Mouse (Mus musculus) lung, postnatal 0 days (tissue): ENCODE data around the gene Mcu. TPM values are rescaled to one million over a fixed set of nuclear protein-coding genes. Genes with fewer than 3 reads are reported as not detected.

Experiments used
- ATAC-seq: fragments of 200-750 bp; cut with Nextera tagmentation; 2 replicates; pipeline ENCODE4 v1.8.0; 2017; ENCODE audit warnings: moderate library complexity
- DNase-seq: peaks from one replicate; pipeline ENCODE4 v3.0.0-alpha.2; 2016; ENCODE audit warnings: low spot score
- H3K27ac ChIP-seq: fragments of 300-500 bp; sonication (generic); 2 replicates; pipeline ENCODE4 v1.5.1; 2014; ENCODE audit warnings: antibody characterized with exemption, mild to moderate bottlenecking, low read length, mixed read lengths
- H3K27me3 ChIP-seq: fragments of 300-500 bp; sonication (generic); replicated peaks from 2 replicates; pipeline ENCODE4 v1.6.1; 2014; ENCODE audit warnings: low read length, mixed read lengths; ENCODE audit not compliant: insufficient read depth
- H3K36me3 ChIP-seq: fragments of 300-500 bp; sonication (generic); 2 replicates; pipeline ENCODE4 v1.6.1; 2014; ENCODE audit warnings: low read length, mixed read lengths; ENCODE audit not compliant: insufficient read depth
- H3K4me1 ChIP-seq: fragments of 300-500 bp; sonication (generic); 2 replicates; pipeline ENCODE4 v1.6.1; 2014; ENCODE audit warnings: antibody characterized with exemption, low read depth, low read length, mixed read lengths; ENCODE audit not compliant: insufficient read depth
- H3K4me2 ChIP-seq: fragments of 300-500 bp; sonication (generic); replicated peaks from 2 replicates; pipeline ENCODE4 v1.6.1; 2014; ENCODE audit warnings: low read depth, mild to moderate bottlenecking, low read length, moderate library complexity, mixed read lengths
- H3K4me3 ChIP-seq: fragments of 300-500 bp; sonication (generic); 2 replicates; pipeline ENCODE4 v1.5.1; 2014; ENCODE audit warnings: low read depth, low read length
- H3K9ac ChIP-seq: fragments of 300-500 bp; sonication (generic); replicated peaks from 2 replicates; pipeline ENCODE4 v1.6.1; 2014; ENCODE audit warnings: low read depth, mild to moderate bottlenecking
- H3K9me3 ChIP-seq: fragments of 300-500 bp; sonication (generic); 2 replicates; pipeline ENCODE4 v1.6.1; 2016; ENCODE audit warnings: low read length, mixed read lengths
- CTCF ChIP-seq: IDR thresholded peaks from 2 replicates; pipeline ENCODE4 v1.5.1; 2016; ENCODE audit warnings: antibody characterized with exemption, mild to moderate bottlenecking
- EP300 ChIP-seq: IDR thresholded peaks from 2 replicates; pipeline ENCODE4 v1.6.1; 2016; ENCODE audit warnings: antibody characterized with exemption, mild to moderate bottlenecking, control low read depth
- WGBS: fragments of 180-500 bp; shearing (Covaris S2); extraction: QIAGEN DNeasy Blood & Tissue Kit; methylation state at CpG from one replicate; pipeline ENCODE4 v1.1.7; 2014; 5-methylcytosine and 5-hydroxymethylcytosine counted together
- polyA plus RNA-seq: library from polyadenylated mRNA; unstranded; fragments of >200 nt; fragmentation: Nextera tagmentation; extraction: Ambion mirVana; gene quantifications from 2 replicates; pipeline ENCODE4 v1.2.1, GENCODE M21; 2015

The Mcu gene
- polyA plus RNA-seq, 1 experiment from 2014 or later: 34.5 TPM

GRCm38 (mm10) chr10:59615981-59616520 is 441 bp downstream of the Mcu start, which contains the start of gene Gm10322:
Gene Gm10322 (plus strand): TSS chr10:59616063.
- Histone ChIP-seq H3K9me3 (no peaks in the 10 kb centered on the region), H3K27me3 (no peaks in the 10 kb centered on the region), H3K27ac (peak within 1 kb of the TSS; percentile 90), H3K4me2 (peak within 1 kb of the TSS; percentile 85), H3K4me1 (peaks cover 8% of the 10 kb centered on the region; the same call in 1 of the 2 replicates), H3K36me3 (no peaks in the 10 kb centered on the region), H3K4me3 (peak within 1 kb of the TSS; percentile 96), H3K9ac (peak within 1 kb of the TSS; percentile 86)
- ATAC-seq (peak; percentile 89), DNase-seq (peak; percentile 89)
- TF ChIP-seq EP300: no peak
- TF ChIP-seq CTCF: peak; percentile 30
- WGBS: 0% methylated on average over 33 of the region's 51 CpGs

- TF ChIP-seq EP300 (no peak), CTCF (no peak)
- no peak overlapping the region for H3K27ac ChIP-seq
Observed at GRCm38 (mm10) chr10:59615411-59615810, 1.1 kb downstream of the Mcu start.

GRCm38 (mm10) chr10:59614141-59614540 is 2.4 kb downstream of the Mcu start:
- Histone ChIP-seq H3K4me3 (no peak overlapping the region), H3K4me1 (peaks cover 8% of the 10 kb centered on the region; the same call in 1 of the 2 replicates), H3K27me3 (no peaks in the 10 kb centered on the region), H3K9ac (no peak overlapping the region), H3K4me2 (no peak overlapping the region), H3K27ac (no peak overlapping the region), H3K36me3 (no peaks in the 10 kb centered on the region), H3K9me3 (no peaks in the 10 kb centered on the region)
- DNase-seq (no peak), ATAC-seq (no peak)
- 87% methylated on average over 5 of the region's 5 CpGs for WGBS
- no peak for TF ChIP-seq EP300
- TF ChIP-seq CTCF: no peak

More at GRCm38 (mm10) chr10:59615411-59615810, 1.1 kb downstream of the Mcu start:
- 27% methylated on average over 5 of the region's 5 CpGs for WGBS
- no peak for DNase-seq
- H3K4me2 ChIP-seq: peak overlapping the region; percentile 85
- H3K9me3 ChIP-seq: no peaks in the 10 kb centered on the region
- H3K4me3 ChIP-seq: peak overlapping the region; percentile 96
- ATAC-seq: no peak
- peak overlapping the region; percentile 86 for H3K9ac ChIP-seq
- peaks cover 8% of the 10 kb centered on the region; the same call in 1 of the 2 replicates for H3K4me1 ChIP-seq
- H3K27me3 ChIP-seq: no peaks in the 10 kb centered on the region
- no peaks in the 10 kb centered on the region for H3K36me3 ChIP-seq

GRCm38 (mm10) chr10:59613276-59613675 is 3.2 kb downstream of the Mcu start:
- no peak overlapping the region for H3K4me2 ChIP-seq
- TF ChIP-seq EP300: no peak
- no peak for TF ChIP-seq CTCF
- H3K27ac ChIP-seq: no peak overlapping the region
- ATAC-seq (no peak), DNase-seq (no peak)
- peaks cover 8% of the 10 kb centered on the region; the same call in 1 of the 2 replicates for H3K4me1 ChIP-seq
- H3K27me3 ChIP-seq: no peaks in the 10 kb centered on the region
- 60% methylated on average over 5 of the region's 5 CpGs for WGBS
- no peak overlapping the region for H3K9ac ChIP-seq
- H3K9me3 ChIP-seq: no peaks in the 10 kb centered on the region
- no peaks in the 10 kb centered on the region for H3K36me3 ChIP-seq
- no peak overlapping the region for H3K4me3 ChIP-seq

GRCm38 (mm10) chr10:59604879-59605464 is 11.5 kb downstream of the Mcu start:
- WGBS: 60% methylated on average over 11 of the region's 11 CpGs
- H3K36me3 ChIP-seq: no peaks in the 10 kb centered on the region
- no peaks in the 10 kb centered on the region for H3K4me1 ChIP-seq
- no peak for TF ChIP-seq CTCF
- TF ChIP-seq EP300: no peak
- no peak overlapping the region for H3K4me2 ChIP-seq
- H3K9ac ChIP-seq: no peak overlapping the region
- ATAC-seq (no peak), DNase-seq (no peak)
- H3K4me3 ChIP-seq: no peak overlapping the region
- no peaks in the 10 kb centered on the region for H3K27me3 ChIP-seq
- no peak overlapping the region for H3K27ac ChIP-seq
- no peaks in the 10 kb centered on the region for H3K9me3 ChIP-seq

GRCm38 (mm10) chr10:59603843-59604242 is 12.6 kb downstream of the Mcu start:
- Histone ChIP-seq H3K4me1 (no peaks in the 10 kb centered on the region), H3K36me3 (no peaks in the 10 kb centered on the region), H3K27me3 (no peaks in the 10 kb centered on the region), H3K4me2 (no peak overlapping the region), H3K9ac (no peak overlapping the region), H3K4me3 (no peak overlapping the region), H3K9me3 (no peaks in the 10 kb centered on the region), H3K27ac (no peak overlapping the region)
- DNase-seq: no peak
- TF ChIP-seq EP300: no peak
- TF ChIP-seq CTCF: no peak
- WGBS: 56% methylated on average over 5 of the region's 5 CpGs
- ATAC-seq: no peak
